Mouse (Mus musculus): ENCODE results near the gene Susd6.

- no peak for TF ChIP-seq POLR2A (IDR thresholded peaks at IDR 0.05; ENCODE audit: insufficient read depth, low read length)
- TF ChIP-seq EP300 (IDR thresholded peaks at IDR 0.05; ENCODE audit: insufficient read depth, low read depth, low read length): no peak
Observed at GRCm38 (mm10) chr12:80930141-80930540, 139.8 kb downstream of the Susd6 start.

Measured in ES-Bruce4 (cell line).